Mouse (Mus musculus): ENCODE data around the gene Tirap. TPM values are rescaled to one million over a fixed set of nuclear protein-coding genes. Genes with fewer than 3 reads are reported as not detected.

The Tirap gene
- polyA plus RNA-seq, 1 experiment: 5.9 TPM

DNA sequence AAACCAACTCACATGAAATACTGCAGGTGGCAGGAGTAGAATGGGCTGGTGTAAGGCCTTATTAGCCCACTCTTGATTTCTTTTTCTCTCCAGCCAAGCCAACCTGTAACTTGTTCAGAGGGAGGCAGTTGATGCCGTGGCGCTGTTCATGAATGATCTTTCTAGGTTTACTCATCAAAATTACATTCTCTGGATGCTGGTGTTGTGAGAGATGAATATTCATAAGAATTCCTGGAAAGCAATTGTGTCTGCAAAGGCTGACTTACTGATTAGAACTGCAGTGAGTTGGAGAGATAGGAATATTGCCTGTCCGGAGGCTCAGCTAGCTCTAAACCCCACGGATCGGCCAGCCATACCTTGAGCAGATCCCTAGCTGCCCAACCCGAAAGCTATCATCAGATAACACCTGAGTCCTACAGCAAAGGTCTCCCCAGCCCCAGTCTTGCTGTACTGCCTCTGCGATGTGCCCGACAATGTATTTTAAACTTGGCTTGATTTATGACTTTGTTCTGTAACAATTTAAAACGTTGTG, 504 bp upstream of the Tirap start:
- Histone ChIP-seq H3K27ac (replicated peaks; ENCODE audit: low read depth, low read length) (no peak overlapping the region), H3K4me1 (ENCODE audit: control insufficient read depth, insufficient read depth, insufficient read length, low read length) (peaks cover 2% of the 10 kb centered on the region; the same call in 1 of the 2 replicates), H3K4me3 (ENCODE audit: insufficient read depth, low read depth, low read length) (peak overlapping the region; percentile 76)

DNA sequence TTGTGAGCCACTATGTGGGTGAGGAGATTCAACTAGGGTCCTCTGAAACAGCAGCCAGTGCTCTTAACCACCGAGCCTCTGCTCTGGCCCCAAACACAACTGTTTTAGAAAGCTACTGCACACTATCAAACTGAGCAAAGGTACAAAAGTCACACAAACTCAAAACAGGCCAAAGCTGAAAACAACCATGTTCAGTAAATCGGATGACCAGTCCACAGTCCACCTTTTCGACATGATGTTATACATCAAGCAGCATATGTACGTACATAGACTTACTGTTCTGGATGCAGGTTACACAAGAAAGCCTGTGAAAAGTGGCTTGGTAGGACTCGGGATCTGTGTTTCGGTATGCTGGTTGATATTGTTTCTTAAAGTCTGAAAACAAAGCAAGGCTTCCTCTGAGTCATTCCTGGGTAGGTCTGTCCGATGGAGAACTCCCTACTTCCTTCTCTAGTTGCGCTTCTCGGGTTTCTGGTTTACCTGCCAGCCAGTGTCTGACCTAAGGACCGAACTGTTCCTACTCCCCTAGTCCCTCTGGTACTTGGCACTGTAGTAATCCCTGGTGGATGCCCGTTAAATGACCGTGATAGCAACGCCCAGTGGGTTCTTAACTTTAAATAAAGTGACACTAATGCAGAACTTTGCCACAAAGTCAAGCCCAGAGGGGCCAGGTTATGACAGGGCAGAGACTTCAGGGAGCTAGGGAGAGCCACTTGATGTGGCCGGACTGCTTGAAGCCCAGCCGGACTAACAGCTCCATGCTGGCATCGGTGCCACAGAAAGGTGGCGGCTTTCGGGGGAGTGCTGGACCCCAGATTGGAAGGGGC, 933 bp downstream of the Tirap start:
- peaks cover 2% of the 10 kb centered on the region; the same call in 1 of the 2 replicates for H3K4me1 ChIP-seq (ENCODE audit: control insufficient read depth, insufficient read depth, insufficient read length, low read length)

DNA sequence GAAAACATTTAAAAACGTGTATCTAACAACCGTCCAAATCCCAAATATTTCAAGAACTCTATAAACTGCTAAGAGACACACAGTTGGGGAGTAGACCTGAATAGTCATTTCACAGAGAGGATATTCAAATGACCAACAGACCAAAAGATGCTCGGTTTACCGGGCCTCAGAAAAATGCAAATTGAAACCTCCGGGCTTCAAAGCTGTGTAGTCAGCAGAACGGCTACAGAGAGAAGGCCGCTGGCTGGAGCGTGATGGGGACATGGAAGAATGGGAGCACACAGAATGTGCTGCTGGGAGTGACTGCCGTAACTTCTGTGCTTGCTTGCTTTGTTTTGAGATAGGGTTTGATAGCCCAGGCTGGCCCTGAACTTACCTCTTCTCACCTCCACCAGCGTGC, 1.7 kb downstream of the Tirap start:
- Histone ChIP-seq H3K4me3 (ENCODE audit: insufficient read depth, low read depth, low read length) (0 out of 2 replicates have a peak overlapping the region, but pooled peaks have one; percentile 76), H3K4me1 (ENCODE audit: control insufficient read depth, insufficient read depth, insufficient read length, low read length) (peaks cover 2% of the 10 kb centered on the region; the same call in 1 of the 2 replicates), H3K27ac (replicated peaks; ENCODE audit: low read depth, low read length) (no peak overlapping the region)

More for the DNA sequence above, 933 bp downstream of the Tirap start:
- H3K4me3 ChIP-seq (ENCODE audit: insufficient read depth, low read depth, low read length): peak overlapping the region; percentile 76
- peak overlapping the region; percentile 69 for H3K27ac ChIP-seq (replicated peaks; ENCODE audit: low read depth, low read length)

GRCm38 (mm10) chr9:35197625-35198024, 2.5 kb downstream of the Tirap start:
- Histone ChIP-seq H3K4me3 (ENCODE audit: insufficient read depth, low read depth, low read length) (no peak overlapping the region), H3K4me1 (ENCODE audit: control insufficient read depth, insufficient read depth, insufficient read length, low read length) (peaks cover 2% of the 10 kb centered on the region; the same call in 1 of the 2 replicates), H3K27ac (replicated peaks; ENCODE audit: low read depth, low read length) (no peak overlapping the region)

DNA sequence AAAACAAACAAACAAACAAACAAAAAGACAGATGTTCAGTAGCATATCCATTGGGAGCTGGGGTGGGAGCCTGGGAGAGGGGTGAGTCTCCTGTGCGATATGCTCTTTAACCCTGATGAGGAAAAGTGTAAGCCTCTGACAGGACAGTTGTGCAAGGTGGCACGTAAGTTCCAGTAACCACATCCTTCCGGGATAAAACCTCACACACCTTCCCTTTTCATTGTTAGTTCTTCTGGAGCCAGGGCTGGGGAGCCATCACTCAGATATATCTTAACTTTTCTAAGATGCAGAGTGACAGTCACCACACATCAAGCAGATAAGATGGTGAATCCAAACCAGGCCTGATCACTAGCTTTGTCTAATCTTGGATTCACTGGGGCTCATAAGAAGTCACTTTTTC, 6.0 kb downstream of the Tirap start:
- Histone ChIP-seq H3K4me1 (ENCODE audit: control insufficient read depth, insufficient read depth, insufficient read length, low read length) (no peaks in the 10 kb centered on the region), H3K27ac (replicated peaks; ENCODE audit: low read depth, low read length) (no peak overlapping the region), H3K4me3 (ENCODE audit: insufficient read depth, low read depth, low read length) (no peak overlapping the region)

DNA sequence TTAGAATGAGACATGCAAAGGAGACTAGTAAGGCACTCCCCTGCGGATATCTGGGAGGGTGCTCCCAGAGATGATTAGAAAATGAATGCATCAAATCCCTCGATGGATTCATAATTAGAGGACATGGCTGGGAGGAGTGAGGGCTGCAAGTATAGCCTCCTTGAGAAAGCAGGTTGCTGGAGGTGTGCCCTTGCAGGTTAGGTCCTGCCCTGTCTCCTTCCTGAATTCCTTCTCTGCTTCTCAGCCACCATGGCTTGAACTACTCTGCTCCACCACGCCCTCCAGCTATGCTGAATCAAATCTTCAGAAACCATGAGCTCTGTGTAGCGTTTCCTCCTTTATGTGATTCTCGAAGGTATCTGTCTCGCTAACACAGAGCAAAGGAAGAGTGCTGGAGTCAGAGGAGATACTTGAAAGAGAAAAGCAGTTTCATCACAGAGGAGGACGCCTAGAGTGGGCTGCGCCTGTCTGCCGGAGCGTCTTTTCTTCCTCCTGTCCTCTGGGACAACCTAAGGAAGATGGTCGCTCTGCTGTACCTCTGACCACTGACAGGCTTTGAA, 7.0 kb downstream of the Tirap start:
- Histone ChIP-seq H3K27ac (replicated peaks; ENCODE audit: low read depth, low read length) (no peak overlapping the region), H3K4me3 (ENCODE audit: insufficient read depth, low read depth, low read length) (no peak overlapping the region), H3K4me1 (ENCODE audit: control insufficient read depth, insufficient read depth, insufficient read length, low read length) (no peaks in the 10 kb centered on the region)

- no peak overlapping the region for H3K27ac ChIP-seq (replicated peaks; ENCODE audit: low read depth, low read length)
- H3K4me3 ChIP-seq (ENCODE audit: insufficient read depth, low read depth, low read length): peak overlapping the region; percentile 7; the same call in 1 of the 2 replicates
- H3K4me1 ChIP-seq (ENCODE audit: control insufficient read depth, insufficient read depth, insufficient read length, low read length): no peaks in the 10 kb centered on the region
These were observed 11.4 kb downstream of the Tirap start for GRCm38 (mm10) chr9:35188700-35189099.

- Histone ChIP-seq H3K27ac (replicated peaks; ENCODE audit: low read depth, low read length) (no peak overlapping the region), H3K4me3 (ENCODE audit: insufficient read depth, low read depth, low read length) (no peak overlapping the region), H3K4me1 (ENCODE audit: control insufficient read depth, insufficient read depth, insufficient read length, low read length) (no peaks in the 10 kb centered on the region)
These were observed 12.7 kb downstream of the Tirap start for GRCm38 (mm10) chr9:35187351-35187903.

- no peaks in the 10 kb centered on the region for H3K4me1 ChIP-seq (ENCODE audit: control insufficient read depth, insufficient read depth, insufficient read length, low read length)
- H3K27ac ChIP-seq (replicated peaks; ENCODE audit: low read depth, low read length): no peak overlapping the region
- H3K4me3 ChIP-seq (ENCODE audit: insufficient read depth, low read depth, low read length): no peak overlapping the region
These were observed 13.7 kb downstream of the Tirap start for GRCm38 (mm10) chr9:35186430-35186829.

DNA sequence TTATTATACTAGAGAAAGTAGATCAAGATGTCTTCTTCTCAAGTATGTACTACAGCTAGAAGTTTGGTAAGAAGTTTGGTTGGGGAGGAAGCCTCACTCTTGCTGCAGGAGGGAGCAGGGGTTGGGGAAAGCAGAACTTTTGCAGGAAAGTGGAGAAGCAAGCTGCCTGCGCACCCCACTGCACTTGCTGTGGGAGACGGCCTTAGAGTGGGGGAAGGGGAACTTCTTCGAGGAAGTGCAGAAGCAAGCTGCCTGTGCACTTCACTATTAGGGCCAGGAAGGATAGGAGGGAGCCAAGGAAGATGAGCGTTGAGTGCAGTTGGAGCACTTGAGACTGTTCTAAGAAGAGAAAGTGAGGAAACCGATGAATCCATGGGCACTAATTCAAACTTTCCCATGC, 16.7 kb downstream of the Tirap start:
- Histone ChIP-seq H3K4me1 (ENCODE audit: control insufficient read depth, insufficient read depth, insufficient read length, low read length) (no peaks in the 10 kb centered on the region), H3K4me3 (ENCODE audit: insufficient read depth, low read depth, low read length) (no peak overlapping the region), H3K27ac (replicated peaks; ENCODE audit: low read depth, low read length) (no peak overlapping the region)

- H3K4me3 ChIP-seq (ENCODE audit: insufficient read depth, low read depth, low read length): no peak overlapping the region
- no peak overlapping the region for H3K27ac ChIP-seq (replicated peaks; ENCODE audit: low read depth, low read length)
- H3K4me1 ChIP-seq (ENCODE audit: control insufficient read depth, insufficient read depth, insufficient read length, low read length): no peaks in the 10 kb centered on the region
These were observed 17.3 kb downstream of the Tirap start for GRCm38 (mm10) chr9:35182832-35183231.

- Histone ChIP-seq H3K27ac (replicated peaks; ENCODE audit: low read depth, low read length) (no peak overlapping the region), H3K4me1 (ENCODE audit: control insufficient read depth, insufficient read depth, insufficient read length, low read length) (peaks cover 3% of the 10 kb centered on the region; the same call in 1 of the 2 replicates), H3K4me3 (ENCODE audit: insufficient read depth, low read depth, low read length) (peak overlapping the region; percentile 80)
These were observed 23.9 kb downstream of the Tirap start for GRCm38 (mm10) chr9:35176124-35176659.

- Histone ChIP-seq H3K4me3 (ENCODE audit: insufficient read depth, low read depth, low read length) (peak within 1 kb of the TSS; percentile 80), H3K4me1 (ENCODE audit: control insufficient read depth, insufficient read depth, insufficient read length, low read length) (peaks cover 3% of the 10 kb centered on the region; the same call in 1 of the 2 replicates), H3K27ac (replicated peaks; ENCODE audit: low read depth, low read length) (peak within 1 kb of the TSS; percentile 88)
These were observed 24.6 kb downstream of the Tirap start, which contains the start of gene Dcps for GRCm38 (mm10) chr9:35175251-35176123. TSS of gene Dcps (minus strand) at chr9:35176061.

- H3K4me3 ChIP-seq (ENCODE audit: insufficient read depth, low read depth, low read length): no peak overlapping the region
- peaks cover 3% of the 10 kb centered on the region; the same call in 1 of the 2 replicates for H3K4me1 ChIP-seq (ENCODE audit: control insufficient read depth, insufficient read depth, insufficient read length, low read length)
- no peak overlapping the region for H3K27ac ChIP-seq (replicated peaks; ENCODE audit: low read depth, low read length)
These were observed 26.8 kb downstream of the Tirap start for GRCm38 (mm10) chr9:35173331-35173730.

All from brown adipose tissue, adult 24 weeks (tissue).